Mouse (Mus musculus): Measurements from ENCODE around the gene Hoxd11. TPM values are rescaled to one million over a fixed set of nuclear protein-coding genes. Genes with fewer than 3 reads are reported as not detected.

The Hoxd11 gene
- polyA plus RNA-seq, 1 experiment, result not detected

DNA sequence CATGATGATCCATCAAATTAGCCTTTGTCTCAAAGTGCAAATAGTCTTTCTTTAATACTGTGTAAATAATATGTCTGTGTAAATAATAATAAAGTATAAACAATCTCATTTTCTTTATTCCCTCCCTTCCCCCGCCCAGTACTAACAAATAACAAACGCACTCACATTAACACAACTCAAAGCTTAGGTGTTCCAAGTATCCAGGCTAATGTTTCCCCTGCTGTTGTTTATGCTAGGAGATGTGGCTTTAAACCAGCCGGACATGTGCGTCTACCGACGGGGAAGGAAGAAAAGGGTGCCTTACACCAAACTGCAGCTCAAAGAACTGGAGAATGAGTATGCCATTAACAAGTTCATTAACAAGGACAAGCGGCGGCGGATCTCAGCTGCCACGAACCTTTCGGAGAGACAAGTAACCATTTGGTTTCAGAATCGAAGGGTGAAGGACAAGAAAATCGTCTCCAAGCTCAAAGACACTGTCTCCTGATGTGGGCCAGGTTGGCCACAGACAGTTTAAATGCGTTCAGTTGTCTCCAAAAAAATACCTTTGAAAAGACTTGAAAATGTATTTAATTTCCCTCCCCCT lies 9.6 kb upstream of the Hoxd11 start:
- Histone ChIP-seq H3K4me1 (ENCODE audit: control insufficient read depth, insufficient read depth, low read length) (peaks cover 5% of the 10 kb centered on the region), H3K4me3 (ENCODE audit: insufficient read depth, low read depth, low read length) (no peak overlapping the region), H3K27ac (ENCODE audit: insufficient read depth, low read depth, low read length) (no peak overlapping the region)
- TF ChIP-seq CTCF (IDR thresholded peaks at IDR 0.05; ENCODE audit: insufficient read depth, low read depth, low read length), result no peak
- no peak for TF ChIP-seq POLR2A (IDR thresholded peaks at IDR 0.05; ENCODE audit: insufficient read depth, low read depth, low read length)
- WGBS, result 4% methylated on average over 14 of the region's 14 CpGs

DNA sequence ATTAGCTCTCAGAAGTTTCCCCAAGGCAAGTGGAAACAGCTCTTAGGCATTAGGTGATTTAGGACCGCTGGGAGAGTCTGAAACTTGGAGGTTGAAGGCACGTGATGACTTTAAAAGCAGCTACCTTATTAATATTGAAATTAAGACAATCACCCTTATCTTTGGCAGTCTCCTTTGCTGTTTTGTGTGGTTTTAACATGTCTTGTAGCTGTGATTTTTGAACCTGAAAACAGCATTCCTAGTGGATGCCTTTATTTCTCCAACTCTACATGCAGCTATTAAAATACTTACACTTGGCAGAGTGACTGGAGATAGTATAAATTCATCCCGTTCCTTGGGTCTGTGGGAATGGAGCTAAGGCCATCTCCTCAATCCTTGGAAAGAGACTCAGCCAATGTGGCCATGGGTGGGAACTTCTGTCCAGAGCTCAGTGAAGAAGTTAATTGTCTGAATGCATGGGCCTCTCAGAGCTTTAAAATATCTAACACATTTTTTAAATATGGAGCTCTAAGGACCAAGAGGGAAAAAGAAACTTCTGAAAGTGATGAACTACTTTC lies 8.6 kb upstream of the Hoxd11 start:
- H3K4me3 ChIP-seq (ENCODE audit: insufficient read depth, low read depth, low read length), result no peak overlapping the region
- no peak overlapping the region for H3K27ac ChIP-seq (ENCODE audit: insufficient read depth, low read depth, low read length)
- TF ChIP-seq POLR2A (IDR thresholded peaks at IDR 0.05; ENCODE audit: insufficient read depth, low read depth, low read length) (no peak), CTCF (IDR thresholded peaks at IDR 0.05; ENCODE audit: insufficient read depth, low read depth, low read length) (no peak)
- peaks cover 5% of the 10 kb centered on the region for H3K4me1 ChIP-seq (ENCODE audit: control insufficient read depth, insufficient read depth, low read length)
- whole genome bisulfite sequencing, result 8% methylated on average over 3 of the region's 3 CpGs

- Histone ChIP-seq H3K4me1 (ENCODE audit: control insufficient read depth, insufficient read depth, low read length) (peaks cover 5% of the 10 kb centered on the region), H3K27ac (ENCODE audit: insufficient read depth, low read depth, low read length) (no peak overlapping the region), H3K4me3 (ENCODE audit: insufficient read depth, low read depth, low read length) (no peak overlapping the region)
- TF ChIP-seq POLR2A (IDR thresholded peaks at IDR 0.05; ENCODE audit: insufficient read depth, low read depth, low read length), result no peak
- TF ChIP-seq CTCF (IDR thresholded peaks at IDR 0.05; ENCODE audit: insufficient read depth, low read depth, low read length), result no peak
- WGBS, result 32% methylated on average over 5 of the region's 5 CpGs
Measured at GRCm38 (mm10) chr2:74671847-74672246, 7.5 kb upstream of the Hoxd11 start.

DNA sequence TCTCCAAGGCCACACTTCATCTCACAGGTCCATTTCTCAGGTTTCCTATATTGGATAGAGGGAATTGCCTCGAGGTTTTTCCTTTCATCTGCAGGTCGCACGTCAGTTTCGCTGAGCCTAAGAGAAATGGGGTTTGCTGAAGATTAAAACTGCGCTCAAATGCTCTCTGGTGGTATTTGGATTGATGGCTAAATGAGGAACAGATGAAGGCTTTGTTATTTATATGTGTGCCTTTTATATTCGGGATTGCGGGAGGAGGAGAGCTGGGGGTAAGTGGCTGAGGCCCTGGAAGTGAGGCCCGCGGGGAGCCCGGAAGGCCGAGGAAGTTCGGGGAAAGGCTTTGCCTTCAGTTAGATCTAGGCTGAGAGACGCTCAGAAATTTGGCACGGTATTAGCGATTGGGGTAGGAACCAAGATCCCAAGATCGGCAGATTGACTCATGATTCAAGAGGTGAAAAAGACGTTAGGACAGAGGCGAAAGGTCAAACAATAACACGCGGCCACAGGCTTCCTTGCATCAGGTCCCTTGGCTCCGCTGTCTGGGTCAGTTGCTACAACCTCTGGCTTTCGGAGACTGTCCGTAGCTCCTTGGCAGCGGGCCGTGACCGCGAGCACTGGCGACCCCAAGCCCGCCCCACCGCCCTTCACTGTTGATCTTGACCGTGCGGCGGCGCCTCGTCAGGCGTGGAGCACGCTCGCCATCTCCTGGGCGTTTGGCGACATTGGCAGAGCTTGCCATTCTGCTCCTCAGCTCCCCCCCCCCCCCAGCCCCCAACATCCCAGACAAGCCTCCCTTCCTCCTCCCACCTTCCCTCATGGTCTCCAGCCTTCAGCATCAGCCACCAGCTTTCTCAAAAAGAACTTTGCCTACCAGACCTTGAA lies 6.6 kb upstream of the Hoxd11 start:
- Histone ChIP-seq H3K27ac (ENCODE audit: insufficient read depth, low read depth, low read length) (no peak overlapping the region), H3K4me1 (ENCODE audit: control insufficient read depth, insufficient read depth, low read length) (peaks cover 5% of the 10 kb centered on the region), H3K4me3 (ENCODE audit: insufficient read depth, low read depth, low read length) (no peak overlapping the region)
- WGBS, result 10% methylated on average over 40 of the region's 40 CpGs
- TF ChIP-seq POLR2A (IDR thresholded peaks at IDR 0.05; ENCODE audit: insufficient read depth, low read depth, low read length), result no peak
- peak; percentile 40; the same call in 1 of the 2 replicates for TF ChIP-seq CTCF (IDR thresholded peaks at IDR 0.05; ENCODE audit: insufficient read depth, low read depth, low read length)

- 2% methylated on average over 24 of the region's 24 CpGs for WGBS
- TF ChIP-seq POLR2A (IDR thresholded peaks at IDR 0.05; ENCODE audit: insufficient read depth, low read depth, low read length) (no peak), CTCF (IDR thresholded peaks at IDR 0.05; ENCODE audit: insufficient read depth, low read depth, low read length) (no peak)
Measured at GRCm38 (mm10) chr2:74673835-74674425, 5.4 kb upstream of the Hoxd11 start.

GRCm38 (mm10) chr2:74674881-74675665 lies 4.3 kb upstream of the Hoxd11 start, which contains the start of gene Hoxd12:
Hoxd12 (plus strand) TSS chr2:74675013.
- TF ChIP-seq POLR2A (IDR thresholded peaks at IDR 0.05; ENCODE audit: insufficient read depth, low read depth, low read length) (no peak), CTCF (IDR thresholded peaks at IDR 0.05; ENCODE audit: insufficient read depth, low read depth, low read length) (no peak)
- no peak within 1 kb of the TSS for H3K27ac ChIP-seq (ENCODE audit: insufficient read depth, low read depth, low read length)
- WGBS, result 4% methylated on average over 47 of the region's 47 CpGs
- peaks cover 5% of the 10 kb centered on the region for H3K4me1 ChIP-seq (ENCODE audit: control insufficient read depth, insufficient read depth, low read length)
- no peak within 1 kb of the TSS for H3K4me3 ChIP-seq (ENCODE audit: insufficient read depth, low read depth, low read length)

More at GRCm38 (mm10) chr2:74673835-74674425, 5.4 kb upstream of the Hoxd11 start:
- Histone ChIP-seq H3K27ac (ENCODE audit: insufficient read depth, low read depth, low read length) (no peak overlapping the region), H3K4me3 (ENCODE audit: insufficient read depth, low read depth, low read length) (no peak overlapping the region), H3K4me1 (ENCODE audit: control insufficient read depth, insufficient read depth, low read length) (peaks cover 5% of the 10 kb centered on the region)

GRCm38 (mm10) chr2:74675666-74676282 lies 3.6 kb upstream of the Hoxd11 start:
- Histone ChIP-seq H3K4me3 (ENCODE audit: insufficient read depth, low read depth, low read length) (no peak overlapping the region), H3K27ac (ENCODE audit: insufficient read depth, low read depth, low read length) (no peak overlapping the region), H3K4me1 (ENCODE audit: control insufficient read depth, insufficient read depth, low read length) (peaks cover 5% of the 10 kb centered on the region)
- no peak for TF ChIP-seq CTCF (IDR thresholded peaks at IDR 0.05; ENCODE audit: insufficient read depth, low read depth, low read length)
- TF ChIP-seq POLR2A (IDR thresholded peaks at IDR 0.05; ENCODE audit: insufficient read depth, low read depth, low read length), result no peak
- WGBS, result 6% methylated on average over 24 of the region's 24 CpGs
